Comparison of ENCODE assay signal across 34 mouse cellular contexts in the genomic region with DNA sequence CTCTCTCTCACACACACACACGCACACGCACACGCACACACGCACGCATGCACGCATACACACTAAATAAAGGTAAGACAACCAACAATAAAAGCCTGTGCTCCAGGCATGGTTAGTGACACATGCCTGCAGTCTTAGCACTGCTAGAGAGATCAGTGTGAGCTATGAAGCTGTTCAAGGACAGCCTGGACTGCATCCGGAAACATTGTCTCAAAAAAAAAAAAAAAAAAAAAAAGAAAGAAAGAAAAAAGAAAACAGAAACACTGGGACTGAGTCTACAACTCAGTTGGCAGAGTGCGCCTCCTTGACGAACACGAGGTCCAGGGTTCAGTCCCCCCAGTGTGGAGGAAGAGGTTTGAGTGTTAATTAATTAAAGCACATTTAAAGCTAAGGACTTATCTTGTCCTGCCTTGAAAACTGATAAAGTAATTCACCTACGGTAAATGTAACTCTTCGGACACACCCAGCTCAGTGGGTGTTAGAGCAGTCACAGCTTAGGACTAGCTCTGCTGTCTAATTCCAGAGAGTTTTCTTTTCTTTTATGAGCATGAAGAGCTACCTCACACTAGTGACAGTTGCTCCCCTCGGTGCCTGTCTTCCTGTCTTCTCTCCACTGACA. TPM values are rescaled to one million over a fixed set of nuclear protein-coding genes. Genes with fewer than 3 reads are reported as not detected.
"Had no signal": no experiment of that assay in that cellular context is flagged by ENCODE, and none has a peak within 500 bp of the region (broad histone marks: within the 10 kb centered on the region; RNA-seq: fewer than 3 reads in every experiment).

No protein-coding gene starts in this region.

- DNase-seq: heart, postnatal 10 days; heart, postnatal 14 days; heart, postnatal 36 days; heart, postnatal 4 days; kidney, adult 11 months; kidney, adult 18-20 months; kidney, adult 2 months; kidney, adult 8-10 months; kidney, adult 9 months; kidney, postnatal 10 days; kidney, postnatal 14 days; kidney, postnatal 25 days; kidney, postnatal 36 days; kidney, postnatal 4 days; layer of hippocampus, adult 9-11 months; layer of hippocampus, postnatal 36 days had no signal

- H3K27ac ChIP-seq: heart, embryonic 13.5 days; heart, embryonic 15.5 days; hindbrain, embryonic 10.5 days; hindbrain, embryonic 12.5 days; hindbrain, embryonic 13.5 days; hindbrain, embryonic 14.5 days; hindbrain, embryonic 15.5 days; hindbrain, postnatal 0 days; intestine, embryonic 15.5 days; kidney, embryonic 15.5 days; kidney, postnatal 0 days; layer of hippocampus, adult 2 months; left cerebral cortex, adult 2 months had no signal

- H3K9ac ChIP-seq: heart, embryonic 12.5 days; heart, embryonic 13.5 days; heart, embryonic 15.5 days; hindbrain, embryonic 12.5 days; hindbrain, embryonic 13.5 days; hindbrain, embryonic 14.5 days; hindbrain, embryonic 15.5 days; intestine, embryonic 15.5 days; kidney, embryonic 15.5 days had no signal

- H3K4me1 ChIP-seq: heart, embryonic 12.5 days; heart, embryonic 13.5 days; heart, embryonic 15.5 days; hindbrain, embryonic 10.5 days; hindbrain, embryonic 12.5 days; hindbrain, embryonic 13.5 days; hindbrain, embryonic 15.5 days; intestine, embryonic 15.5 days; kidney, embryonic 15.5 days had no signal

- H3K27me3 ChIP-seq: heart, embryonic 12.5 days; heart, embryonic 15.5 days; hindbrain, embryonic 12.5 days; hindbrain, embryonic 15.5 days; intestine, embryonic 15.5 days; kidney, embryonic 15.5 days had no signal

- H3K36me3 ChIP-seq: heart, embryonic 12.5 days; heart, embryonic 13.5 days; heart, embryonic 15.5 days; hindbrain, embryonic 10.5 days; hindbrain, embryonic 12.5 days; hindbrain, embryonic 13.5 days; hindbrain, embryonic 15.5 days; intestine, embryonic 15.5 days; kidney, embryonic 15.5 days had no signal

- ATAC-seq: hindbrain, embryonic 16.5 days; hindbrain, postnatal 0 days; intestine, embryonic 15.5 days; intestine, embryonic 16.5 days; intestine, postnatal 0 days had no signal

- H3K4me3 ChIP-seq: heart, embryonic 12.5 days; heart, embryonic 13.5 days; heart, embryonic 15.5 days; hindbrain, embryonic 10.5 days; hindbrain, embryonic 12.5 days; hindbrain, embryonic 13.5 days; hindbrain, embryonic 15.5 days; intestine, embryonic 15.5 days; kidney, embryonic 15.5 days; layer of hippocampus, adult 2 months; left cerebral cortex, adult 2 months had no signal

- H3K4me2 ChIP-seq: heart, embryonic 11.5 days; heart, embryonic 12.5 days; heart, embryonic 13.5 days; heart, embryonic 15.5 days; hindbrain, embryonic 12.5 days; hindbrain, embryonic 13.5 days; hindbrain, embryonic 14.5 days; hindbrain, embryonic 15.5 days; intestine, embryonic 15.5 days; kidney, embryonic 15.5 days had no signal

- H3K9me3 ChIP-seq: heart, embryonic 13.5 days; heart, embryonic 15.5 days; hindbrain, embryonic 10.5 days; hindbrain, embryonic 12.5 days; hindbrain, embryonic 13.5 days; hindbrain, embryonic 15.5 days; intestine, embryonic 15.5 days; kidney, embryonic 15.5 days had no signal

RNA-seq across cellular contexts. Expression of gene Cd300lf, which starts 4.2 kb away (rescaled TPM):
- total RNA-seq: hindbrain, postnatal 0 days had no signal
- polyA plus RNA-seq: hindbrain, embryonic 10.5 days; hindbrain, embryonic 14.5 days had no signal
